Mouse (Mus musculus) brain, embryonic 14.5 days (tissue): ENCODE results near the gene Tln2. TPM values are rescaled to one million over a fixed set of nuclear protein-coding genes. Genes with fewer than 3 reads are reported as not detected.

Experiments
- DNase-seq: peaks from one replicate; pipeline ENCODE4 v3.0.0-alpha.2; 2011; ENCODE audit warnings: low read depth
- CTCF ChIP-seq: fragments of 200-500 bp; IDR thresholded peaks from 2 replicates; pipeline ENCODE4 v1.5.1; 2012; ENCODE audit warnings: inconsistent platforms, mild to moderate bottlenecking, moderate library complexity, borderline replicate concordance; ENCODE audit not compliant: insufficient read depth, insufficient read length; ENCODE audit errors: extremely low read depth
- POLR2A ChIP-seq: fragments of 200-500 bp; IDR thresholded peaks from 2 replicates; pipeline ENCODE4 v1.6.1; 2012; ENCODE audit warnings: mild to moderate bottlenecking, inconsistent platforms, borderline replicate concordance; ENCODE audit not compliant: poor library complexity, insufficient read depth, insufficient read length, severe bottlenecking; ENCODE audit errors: extremely low read depth
- polyA plus RNA-seq: library from polyadenylated mRNA; depleted of rRNA; stranded (reverse); fragments of >200 nt; gene quantifications from 2 replicates; pipeline ENCODE4 v1.2.3, GENCODE M21; 2012; rRNA removed

The Tln2 gene
- polyA plus RNA-seq, 1 experiment: 17.0 TPM

GRCm38 (mm10) chr9:67176073-67176472 is 383.4 kb downstream of the Tln2 start:
- no peak for DNase-seq
- TF ChIP-seq CTCF (no peak), POLR2A (no peak)

GRCm38 (mm10) chr9:67173816-67174215 is 385.7 kb downstream of the Tln2 start:
- TF ChIP-seq POLR2A: no peak
- TF ChIP-seq CTCF: no peak
- DNase-seq: no peak

GRCm38 (mm10) chr9:67173154-67173553 is 386.3 kb downstream of the Tln2 start:
- DNase-seq: no peak
- TF ChIP-seq POLR2A: no peak
- TF ChIP-seq CTCF: no peak

- no peak for DNase-seq
- TF ChIP-seq CTCF: peak; percentile 30; the same call in 1 of the 2 replicates
- no peak for TF ChIP-seq POLR2A
Observed at GRCm38 (mm10) chr9:67171409-67171808, 388.1 kb downstream of the Tln2 start.

- TF ChIP-seq CTCF: no peak
- DNase-seq: no peak
Observed at GRCm38 (mm10) chr9:67170759-67171158, 388.7 kb downstream of the Tln2 start.

GRCm38 (mm10) chr9:67170047-67170446 is 389.5 kb downstream of the Tln2 start:
- TF ChIP-seq CTCF (no peak), POLR2A (no peak)
- DNase-seq: no peak

Other genes starting within 250 kb of the Tln2 start
- gene C2cd4b, start 199.7 kb upstream of the Tln2 start, polyA plus RNA-seq: 0.53 and 1.2 TPM in 2 replicates